ENCODE assay signal across 16 mouse cellular contexts in genomic region chr2:115774153-115774908, GRCm38 (mm10).
DNase-seq lines count a peak whose midpoint lies in the region; ATAC-seq and TF ChIP-seq lines count a peak whose summit lies in the region.
"Had no signal": no experiment of that assay in that cellular context is flagged by ENCODE, and none has a peak within 500 bp of the region (broad histone marks: within the 10 kb centered on the region; RNA-seq: fewer than 3 reads in every experiment).

No protein-coding gene starts in this region.

- H3K4me1 ChIP-seq in intestine, embryonic 14.5 days (replicated peaks; ENCODE audit: control insufficient read depth, insufficient read depth, low read length): peaks cover 35% of the 10 kb centered on the region
- H3K4me1 ChIP-seq in intestine, embryonic 15.5 days (replicated peaks): 0 out of 2 replicates have a peak, but pooled peaks cover 12% of the 10 kb centered on the region
- peaks cover 13% of the 10 kb centered on the region; the same call in 1 of the 2 replicates for H3K4me1 ChIP-seq in lung, postnatal 0 days (ENCODE audit: insufficient read depth, low read depth, low read length)
- H3K4me1 ChIP-seq in limb, embryonic 12.5 days (replicated peaks): peaks cover 41% of the 10 kb centered on the region
- H3K4me1 ChIP-seq in liver, embryonic 11.5 days (replicated peaks; ENCODE audit: control insufficient read depth, insufficient read depth, low read length): peaks cover 3% of the 10 kb centered on the region; the same call in 1 of the 2 replicates
- H3K4me1 ChIP-seq: forebrain, embryonic 15.5 days had no signal

- H3K4me3 ChIP-seq in intestine, embryonic 14.5 days (ENCODE audit: low read depth, low read length): no peak overlapping the region
- H3K4me3 ChIP-seq in intestine, embryonic 15.5 days (replicated peaks): no peak overlapping the region
- no peak overlapping the region for H3K4me3 ChIP-seq in lung, postnatal 0 days (ENCODE audit: low read depth, low read length)
- H3K4me3 ChIP-seq in limb, embryonic 12.5 days (replicated peaks): no peak overlapping the region
- H3K4me3 ChIP-seq in liver, embryonic 11.5 days (ENCODE audit: low read depth, low read length): no peak overlapping the region
- H3K4me3 ChIP-seq: embryonic facial prominence, embryonic 15.5 days; forebrain, embryonic 15.5 days; gastrocnemius, adult 2 months had no signal

- TF ChIP-seq CTCF in lung, postnatal 0 days (IDR thresholded peaks at IDR 0.05): no peak

- H3K27ac ChIP-seq in intestine, embryonic 14.5 days (ENCODE audit: low read depth): peak overlapping the region; percentile 83
- no peak overlapping the region for H3K27ac ChIP-seq in intestine, embryonic 15.5 days
- H3K27ac ChIP-seq in lung, postnatal 0 days (ENCODE audit: low read length): no peak overlapping the region
- peak overlapping the region; percentile 42; the same call in 1 of the 2 replicates for H3K27ac ChIP-seq in limb, embryonic 12.5 days
- no peak overlapping the region for H3K27ac ChIP-seq in liver, embryonic 11.5 days (ENCODE audit: low read depth, low read length)
- H3K27ac ChIP-seq: embryonic facial prominence, embryonic 15.5 days; forebrain, embryonic 15.5 days; gastrocnemius, adult 2 months had no signal

- WGBS in intestine, embryonic 14.5 days: 63% methylated on average over 5 of the region's 5 CpGs
- 66% methylated on average over 5 of the region's 5 CpGs for WGBS in intestine, embryonic 15.5 days
- 64% methylated on average over 5 of the region's 5 CpGs for WGBS in lung, postnatal 0 days
- WGBS in limb, embryonic 12.5 days: 62% methylated on average over 5 of the region's 5 CpGs
- WGBS in liver, embryonic 11.5 days: 71% methylated on average over 5 of the region's 5 CpGs

- H3K27me3 ChIP-seq in intestine, embryonic 14.5 days (replicated peaks; ENCODE audit: control insufficient read depth, insufficient read depth, low read length): no peaks in the 10 kb centered on the region
- no peaks in the 10 kb centered on the region for H3K27me3 ChIP-seq in intestine, embryonic 15.5 days (replicated peaks)
- H3K27me3 ChIP-seq in lung, postnatal 0 days (replicated peaks; ENCODE audit: insufficient read depth, low read length): no peaks in the 10 kb centered on the region
- H3K27me3 ChIP-seq in limb, embryonic 12.5 days: no peaks in the 10 kb centered on the region; the same call in 1 of the 2 replicates
- no peaks in the 10 kb centered on the region for H3K27me3 ChIP-seq in liver, embryonic 11.5 days (replicated peaks; ENCODE audit: control insufficient read depth, insufficient read depth, low read length)
- H3K27me3 ChIP-seq: embryonic facial prominence, embryonic 15.5 days; forebrain, embryonic 15.5 days had no signal

- no peak for ATAC-seq in intestine, embryonic 14.5 days (replicated peaks; ENCODE audit: low FRiP score, low TSS enrichment, low read depth)
- ATAC-seq in intestine, embryonic 15.5 days: no peak
- ATAC-seq in lung, postnatal 0 days: no peak
- ATAC-seq in limb, embryonic 12.5 days (ENCODE audit: insufficient number of reproducible peaks, insufficient read depth, low FRiP score, low TSS enrichment, low read depth): no peak
- no peak for ATAC-seq in liver, embryonic 11.5 days (replicated peaks; ENCODE audit: low FRiP score)
- ATAC-seq: forebrain, embryonic 15.5 days; hindbrain, embryonic 16.5 days had no signal

- H3K9ac ChIP-seq in intestine, embryonic 14.5 days (ENCODE audit: low read length): no peak overlapping the region
- no peak overlapping the region for H3K9ac ChIP-seq in intestine, embryonic 15.5 days
- no peak overlapping the region for H3K9ac ChIP-seq in lung, postnatal 0 days (replicated peaks; ENCODE audit: low read depth)
- H3K9ac ChIP-seq in limb, embryonic 12.5 days (replicated peaks): no peak overlapping the region
- H3K9ac ChIP-seq in liver, embryonic 11.5 days (ENCODE audit: low read depth, low read length): no peak overlapping the region
- H3K9ac ChIP-seq: embryonic facial prominence, embryonic 15.5 days; forebrain, embryonic 15.5 days had no signal

- H3K9me3 ChIP-seq in intestine, embryonic 14.5 days (ENCODE audit: control insufficient read depth, low read length): no peaks in the 10 kb centered on the region
- H3K9me3 ChIP-seq in intestine, embryonic 15.5 days: no peaks in the 10 kb centered on the region
- H3K9me3 ChIP-seq in lung, postnatal 0 days (ENCODE audit: low read length): no peaks in the 10 kb centered on the region
- no peaks in the 10 kb centered on the region for H3K9me3 ChIP-seq in limb, embryonic 12.5 days
- no peaks in the 10 kb centered on the region for H3K9me3 ChIP-seq in liver, embryonic 11.5 days (ENCODE audit: control insufficient read depth, low read length)
- H3K9me3 ChIP-seq: embryonic facial prominence, embryonic 15.5 days; forebrain, embryonic 15.5 days had no signal

- H3K4me2 ChIP-seq in intestine, embryonic 14.5 days (ENCODE audit: low read length): no peak overlapping the region
- no peak overlapping the region for H3K4me2 ChIP-seq in intestine, embryonic 15.5 days (replicated peaks)
- no peak overlapping the region for H3K4me2 ChIP-seq in lung, postnatal 0 days (replicated peaks; ENCODE audit: low read depth, low read length)
- no peak overlapping the region for H3K4me2 ChIP-seq in limb, embryonic 12.5 days
- no peak overlapping the region for H3K4me2 ChIP-seq in liver, embryonic 11.5 days
- H3K4me2 ChIP-seq: embryonic facial prominence, embryonic 15.5 days; forebrain, embryonic 15.5 days had no signal

- TF ChIP-seq EP300 in lung, postnatal 0 days (IDR thresholded peaks at IDR 0.05): no peak

- DNase-seq in intestine, embryonic 14.5 days (ENCODE audit: low spot score): no peak
- peak; percentile 19 for DNase-seq in lung, postnatal 0 days (ENCODE audit: low spot score)
- no peak for DNase-seq in lung, postnatal 36 days
- no peak for DNase-seq in liver, embryonic 11.5 days (ENCODE audit: low spot score)
- DNase-seq in adrenal gland, postnatal 10 days: no peak
- no peak for DNase-seq in right cerebral cortex, postnatal 14 days
- DNase-seq: adrenal gland, postnatal 36 days; cerebellum, postnatal 36 days; gastrocnemius, adult 2 months; right cerebral cortex, postnatal 25 days; thymus, postnatal 25 days had no signal

- H3K36me3 ChIP-seq in intestine, embryonic 14.5 days (ENCODE audit: control insufficient read depth, insufficient read depth, low read length): no peaks in the 10 kb centered on the region
- no peaks in the 10 kb centered on the region for H3K36me3 ChIP-seq in intestine, embryonic 15.5 days
- H3K36me3 ChIP-seq in lung, postnatal 0 days (ENCODE audit: insufficient read depth, low read length): no peaks in the 10 kb centered on the region
- H3K36me3 ChIP-seq in limb, embryonic 12.5 days: no peaks in the 10 kb centered on the region
- no peaks in the 10 kb centered on the region for H3K36me3 ChIP-seq in liver, embryonic 11.5 days (ENCODE audit: control insufficient read depth, insufficient read depth, low read length)
- H3K36me3 ChIP-seq: embryonic facial prominence, embryonic 15.5 days; forebrain, embryonic 15.5 days had no signal

Comparison
In these comparisons a context has a peak if more than half of its experiments do, and no peak if none do; other contexts are left out.
1. H3K27ac ChIP-seq: peak in intestine, embryonic 14.5 days (single experiment) and limb, embryonic 12.5 days (single experiment); none in intestine, embryonic 15.5 days (single experiment), lung, postnatal 0 days (single experiment) and liver, embryonic 11.5 days (single experiment).